Mouse (Mus musculus) forebrain, embryonic 12.5 days (tissue): Measurements from ENCODE around the gene Rflnb. TPM values are rescaled to one million over a fixed set of nuclear protein-coding genes. Genes with fewer than 3 reads are reported as not detected.
A peak's percentile ranks its signal among the peaks of the same experiment; 100 is the strongest.
"Not testable (repeated sequence)": the region's sequence is repeated elsewhere in the genome, so short reads cannot be mapped to it uniquely, and the experiment has no call there.

Source experiments
- ATAC-seq: fragments of 200-750 bp; cut with Nextera tagmentation; 2 replicates; pipeline ENCODE4 v1.8.0; 2017; ENCODE audit warnings: moderate TSS enrichment; ENCODE audit not compliant: low FRiP score
- H3K27ac ChIP-seq: fragments of 300-500 bp; sonication (generic); 2 replicates; pipeline ENCODE4 v1.5.1; 2016; ENCODE audit warnings: mild to moderate bottlenecking
- H3K27me3 ChIP-seq: fragments of 300-500 bp; sonication (generic); 2 replicates; pipeline ENCODE4 v1.6.1; 2016; ENCODE audit warnings: mild to moderate bottlenecking
- H3K36me3 ChIP-seq: fragments of 300-500 bp; sonication (generic); replicated peaks from 2 replicates; pipeline ENCODE4 v1.6.1; 2016; ENCODE audit warnings: mild to moderate bottlenecking
- H3K4me1 ChIP-seq: fragments of 300-500 bp; sonication (generic); 2 replicates; pipeline ENCODE4 v1.6.1; 2016
- H3K4me2 ChIP-seq: fragments of 300-500 bp; sonication (generic); 2 replicates; pipeline ENCODE4 v1.6.1; 2016; ENCODE audit warnings: mild to moderate bottlenecking, moderate library complexity
- H3K4me3 ChIP-seq: fragments of 300-500 bp; sonication (generic); replicated peaks from 2 replicates; pipeline ENCODE4 v1.5.1; 2016; ENCODE audit warnings: mild to moderate bottlenecking
- H3K9ac ChIP-seq: fragments of 300-500 bp; sonication (generic); 2 replicates; pipeline ENCODE4 v1.6.1; 2016; ENCODE audit warnings: mild to moderate bottlenecking
- H3K9me3 ChIP-seq: fragments of 300-500 bp; sonication (generic); 2 replicates; pipeline ENCODE4 v1.6.1; 2016
- WGBS: fragments of 180-500 bp; shearing (Covaris S2); methylation state at CpG from one replicate; pipeline ENCODE4 v1.1.7; 2016; 5-methylcytosine and 5-hydroxymethylcytosine counted together
- polyA plus RNA-seq: library from polyadenylated mRNA; unstranded; fragments of >200 nt; fragmentation: Nextera tagmentation; extraction: Ambion mirVana; gene quantifications from 2 replicates; pipeline ENCODE4 v1.2.1, GENCODE M21; 2016

The Rflnb gene
- polyA plus RNA-seq, 1 experiment from 2014 or later, result 13.2 TPM

GRCm38 (mm10) chr11:76004276-76004675 is 23.3 kb downstream of the Rflnb start:
- not testable (repeated sequence) for ATAC-seq, H3K4me1 ChIP-seq, H3K9me3 ChIP-seq, H3K36me3 ChIP-seq, H3K27ac ChIP-seq, H3K4me3 ChIP-seq, H3K9ac ChIP-seq, H3K4me2 ChIP-seq
- 90% methylated on average over 7 of the region's 7 CpGs for WGBS
- H3K27me3 ChIP-seq, result peaks cover 18% of the 10 kb centered on the region; the same call in 1 of the 2 replicates

- Histone ChIP-seq H3K27ac (no peak overlapping the region), H3K4me1 (peaks cover 5% of the 10 kb centered on the region; the same call in 1 of the 2 replicates), H3K36me3 (no peaks in the 10 kb centered on the region), H3K4me2 (no peak overlapping the region), H3K9me3 (no peaks in the 10 kb centered on the region), H3K27me3 (peaks cover 18% of the 10 kb centered on the region; the same call in 1 of the 2 replicates), H3K4me3 (no peak overlapping the region), H3K9ac (no peak overlapping the region)
- no peak for ATAC-seq
- whole genome bisulfite sequencing, result 64% methylated on average over 3 of the region's 3 CpGs
Measured at GRCm38 (mm10) chr11:76001237-76001878, 26.2 kb downstream of the Rflnb start.

GRCm38 (mm10) chr11:76000701-76001100 is 26.9 kb downstream of the Rflnb start:
- H3K9me3 ChIP-seq, result no peaks in the 10 kb centered on the region
- H3K36me3 ChIP-seq, result no peaks in the 10 kb centered on the region
- H3K27me3 ChIP-seq, result peaks cover 18% of the 10 kb centered on the region; the same call in 1 of the 2 replicates
- 90% methylated on average over 5 of the region's 5 CpGs for WGBS
- H3K4me3 ChIP-seq, result no peak overlapping the region
- no peak for ATAC-seq
- no peak overlapping the region for H3K27ac ChIP-seq
- H3K4me1 ChIP-seq, result peaks cover 5% of the 10 kb centered on the region; the same call in 1 of the 2 replicates
- no peak overlapping the region for H3K4me2 ChIP-seq
- H3K9ac ChIP-seq, result no peak overlapping the region

GRCm38 (mm10) chr11:75999440-76000155 is 28.0 kb downstream of the Rflnb start, which contains the start of gene 1700016K19Rik:
Gene 1700016K19Rik, plus strand, starts transcription at chr11:75999912.
- Histone ChIP-seq H3K36me3 (no peaks in the 10 kb centered on the region), H3K27me3 (peaks cover 18% of the 10 kb centered on the region; the same call in 1 of the 2 replicates), H3K9ac (peak within 1 kb of the TSS; percentile 40; the same call in 1 of the 2 replicates), H3K4me2 (peak within 1 kb of the TSS; percentile 91), H3K27ac (no peak within 1 kb of the TSS), H3K9me3 (no peaks in the 10 kb centered on the region), H3K4me1 (peaks cover 5% of the 10 kb centered on the region; the same call in 1 of the 2 replicates), H3K4me3 (peak within 1 kb of the TSS; percentile 56)
- 12% methylated on average over 34 of the region's 36 CpGs for WGBS
- ATAC-seq, result peak; percentile 76; the same call in 1 of the 2 replicates

- H3K27me3 ChIP-seq, result no peaks in the 10 kb centered on the region
- no peak for ATAC-seq
- no peaks in the 10 kb centered on the region for H3K4me1 ChIP-seq
- no peak overlapping the region for H3K4me3 ChIP-seq
- H3K9me3 ChIP-seq, result no peaks in the 10 kb centered on the region
- WGBS, result 58% methylated on average over 9 of the region's 9 CpGs
- no peak overlapping the region for H3K9ac ChIP-seq
- no peak overlapping the region for H3K27ac ChIP-seq
- H3K36me3 ChIP-seq, result no peaks in the 10 kb centered on the region
- no peak overlapping the region for H3K4me2 ChIP-seq
Measured at GRCm38 (mm10) chr11:75994357-75994756, 33.2 kb downstream of the Rflnb start.

GRCm38 (mm10) chr11:75992481-75992880 is 35.1 kb downstream of the Rflnb start:
- ATAC-seq, result no peak
- 89% methylated on average over 8 of the region's 8 CpGs for WGBS

GRCm38 (mm10) chr11:75991911-75992310 is 35.7 kb downstream of the Rflnb start:
- Histone ChIP-seq H3K36me3 (no peaks in the 10 kb centered on the region), H3K4me1 (no peaks in the 10 kb centered on the region), H3K4me3 (no peak overlapping the region), H3K9me3 (no peaks in the 10 kb centered on the region), H3K27ac (no peak overlapping the region), H3K27me3 (no peaks in the 10 kb centered on the region), H3K9ac (no peak overlapping the region), H3K4me2 (no peak overlapping the region)
- ATAC-seq, result no peak
- WGBS, result 89% methylated on average over 8 of the region's 8 CpGs

More at GRCm38 (mm10) chr11:75992481-75992880, 35.1 kb downstream of the Rflnb start:
- no peak overlapping the region for H3K27ac ChIP-seq
- no peaks in the 10 kb centered on the region for H3K4me1 ChIP-seq
- H3K36me3 ChIP-seq, result no peaks in the 10 kb centered on the region
- no peaks in the 10 kb centered on the region for H3K9me3 ChIP-seq
- H3K9ac ChIP-seq, result no peak overlapping the region
- H3K4me3 ChIP-seq, result no peak overlapping the region
- no peak overlapping the region for H3K4me2 ChIP-seq
- H3K27me3 ChIP-seq, result no peaks in the 10 kb centered on the region

- Histone ChIP-seq H3K27me3 (no peaks in the 10 kb centered on the region), H3K9ac (no peak overlapping the region), H3K9me3 (no peaks in the 10 kb centered on the region), H3K4me3 (no peak overlapping the region), H3K27ac (no peak overlapping the region), H3K4me2 (no peak overlapping the region), H3K4me1 (no peaks in the 10 kb centered on the region), H3K36me3 (no peaks in the 10 kb centered on the region)
- ATAC-seq, result no peak
- 79% methylated on average over 15 of the region's 15 CpGs for WGBS
Measured at GRCm38 (mm10) chr11:75990965-75991835, 36.4 kb downstream of the Rflnb start.

GRCm38 (mm10) chr11:75985948-75986347 is 41.6 kb downstream of the Rflnb start:
- 89% methylated on average over 7 of the region's 7 CpGs for WGBS
- no peak overlapping the region for H3K4me3 ChIP-seq
- H3K4me2 ChIP-seq, result no peak overlapping the region
- ATAC-seq, result no peak
- no peaks in the 10 kb centered on the region for H3K4me1 ChIP-seq
- no peaks in the 10 kb centered on the region for H3K9me3 ChIP-seq
- no peak overlapping the region for H3K27ac ChIP-seq
- no peaks in the 10 kb centered on the region for H3K36me3 ChIP-seq
- H3K9ac ChIP-seq, result no peak overlapping the region
- H3K27me3 ChIP-seq, result no peaks in the 10 kb centered on the region

- Histone ChIP-seq H3K27ac (no peak overlapping the region), H3K27me3 (no peaks in the 10 kb centered on the region), H3K9me3 (no peaks in the 10 kb centered on the region), H3K36me3 (no peaks in the 10 kb centered on the region), H3K4me3 (no peak overlapping the region), H3K9ac (no peak overlapping the region), H3K4me1 (no peaks in the 10 kb centered on the region), H3K4me2 (no peak overlapping the region)
- WGBS, result 82% methylated on average over 1 of the region's 1 CpGs
- ATAC-seq, result no peak
Measured at GRCm38 (mm10) chr11:75984581-75984980, 43.0 kb downstream of the Rflnb start.

- Histone ChIP-seq H3K27ac (no peak overlapping the region), H3K9me3 (no peaks in the 10 kb centered on the region), H3K27me3 (no peaks in the 10 kb centered on the region), H3K9ac (no peak overlapping the region), H3K4me1 (no peaks in the 10 kb centered on the region), H3K4me3 (no peak overlapping the region), H3K4me2 (no peak overlapping the region), H3K36me3 (no peaks in the 10 kb centered on the region)
- ATAC-seq, result no peak
- 74% methylated on average over 4 of the region's 4 CpGs for WGBS
Measured at GRCm38 (mm10) chr11:75983194-75983593, 44.4 kb downstream of the Rflnb start.

GRCm38 (mm10) chr11:75980413-75980812 is 47.2 kb downstream of the Rflnb start:
- Histone ChIP-seq H3K4me3 (no peak overlapping the region), H3K9ac (no peak overlapping the region), H3K9me3 (no peaks in the 10 kb centered on the region), H3K27me3 (no peaks in the 10 kb centered on the region), H3K4me2 (no peak overlapping the region), H3K27ac (no peak overlapping the region), H3K36me3 (no peaks in the 10 kb centered on the region), H3K4me1 (no peaks in the 10 kb centered on the region)
- ATAC-seq, result no peak
- WGBS, result 42% methylated on average over 2 of the region's 2 CpGs
